Mouse (Mus musculus) forebrain, postnatal 0 days (tissue): ENCODE results near the gene Stard8. TPM values are rescaled to one million over a fixed set of nuclear protein-coding genes. Genes with fewer than 3 reads are reported as not detected.

Experiments used
- ATAC-seq: fragments of 200-750 bp; cut with Nextera tagmentation; 2 replicates; pipeline ENCODE4 v1.8.0; 2017; ENCODE audit warnings: mild to moderate bottlenecking, moderate library complexity
- DNase-seq: peaks from one replicate; pipeline ENCODE4 v3.0.0-alpha.2; 2015
- H3K27ac ChIP-seq: fragments of 300-500 bp; sonication (generic); 2 replicates; pipeline ENCODE4 v1.5.1; 2014; ENCODE audit warnings: low read depth, mild to moderate bottlenecking, antibody characterized with exemption, low read length, moderate library complexity, mixed read lengths
- H3K27me3 ChIP-seq: fragments of 300-500 bp; sonication (generic); 2 replicates; pipeline ENCODE4 v1.6.1; 2014; ENCODE audit warnings: mild to moderate bottlenecking, low read length, mixed read lengths; ENCODE audit not compliant: insufficient read depth
- H3K36me3 ChIP-seq: fragments of 300-500 bp; sonication (generic); 2 replicates; pipeline ENCODE4 v1.6.1; 2014; ENCODE audit warnings: mild to moderate bottlenecking, moderate library complexity; ENCODE audit not compliant: insufficient read depth
- H3K4me1 ChIP-seq: fragments of 300-500 bp; sonication (generic); 2 replicates; pipeline ENCODE4 v1.6.1; 2014; ENCODE audit warnings: antibody characterized with exemption; ENCODE audit not compliant: insufficient read depth
- H3K4me2 ChIP-seq: fragments of 300-500 bp; sonication (generic); 2 replicates; pipeline ENCODE4 v1.6.1; 2014; ENCODE audit warnings: low read depth, mild to moderate bottlenecking, moderate library complexity
- H3K4me3 ChIP-seq: fragments of 300-500 bp; sonication (generic); 2 replicates; pipeline ENCODE4 v1.5.1; 2014; ENCODE audit warnings: low read depth, low read length, mixed read lengths
- H3K9ac ChIP-seq: fragments of 300-500 bp; sonication (generic); 2 replicates; pipeline ENCODE4 v1.6.1; 2014; ENCODE audit warnings: mild to moderate bottlenecking
- H3K9me3 ChIP-seq: fragments of 300-500 bp; sonication (generic); 2 replicates; pipeline ENCODE4 v1.6.1; 2016; ENCODE audit warnings: low read length
- CTCF ChIP-seq: sonication (generic); IDR thresholded peaks from 2 replicates; pipeline ENCODE4 v1.5.1; 2016; ENCODE audit warnings: antibody characterized with exemption, control low read depth, low read depth
- WGBS: fragments of 180-500 bp; shearing (Covaris S2); extraction: QIAGEN DNeasy Blood & Tissue Kit; methylation state at CpG from one replicate; pipeline ENCODE4 v1.1.7; 2014; 5-methylcytosine and 5-hydroxymethylcytosine counted together
- polyA plus RNA-seq: library from polyadenylated mRNA; unstranded; fragments of >200 nt; fragmentation: Nextera tagmentation; extraction: Ambion mirVana; gene quantifications from 2 replicates; pipeline ENCODE4 v1.2.1, GENCODE M21; 2015
- total RNA-seq: library from RNA; depleted of rRNA; stranded (reverse); fragments of >200 nt; gene quantifications from 2 replicates; pipeline ENCODE4 v1.2.3, GENCODE M21; 2014

The Stard8 gene
- total and polyA plus RNA-seq, 2 experiments from 2014 or later = 2.9 to 6.3 TPM

- 33% methylated on average over 4 of the region's 4 CpGs for WGBS
- DNase-seq (no peak), ATAC-seq (peak; percentile 63)
- no peak overlapping the region for H3K4me2 ChIP-seq
- no peaks in the 10 kb centered on the region for H3K4me1 ChIP-seq
- H3K36me3 ChIP-seq = no peaks in the 10 kb centered on the region
- H3K4me3 ChIP-seq = no peak overlapping the region
- H3K9ac ChIP-seq = no peak overlapping the region
- no peak for TF ChIP-seq CTCF
- H3K9me3 ChIP-seq = no peaks in the 10 kb centered on the region
- H3K27ac ChIP-seq = no peak overlapping the region
- H3K27me3 ChIP-seq = no peaks in the 10 kb centered on the region
Observed at GRCm38 (mm10) chrX:99020215-99020614, 17.2 kb downstream of the Stard8 start.

- Histone ChIP-seq H3K4me1 (no peaks in the 10 kb centered on the region), H3K4me3 (no peak overlapping the region), H3K36me3 (no peaks in the 10 kb centered on the region), H3K27me3 (no peaks in the 10 kb centered on the region), H3K4me2 (no peak overlapping the region), H3K9ac (no peak overlapping the region), H3K9me3 (no peaks in the 10 kb centered on the region), H3K27ac (no peak overlapping the region)
- WGBS = 88% methylated on average over 2 of the region's 2 CpGs
- TF ChIP-seq CTCF = no peak
- DNase-seq = no peak
- ATAC-seq = no peak
Observed at GRCm38 (mm10) chrX:99021593-99021992, 18.5 kb downstream of the Stard8 start.

- no peak overlapping the region for H3K4me3 ChIP-seq
- 69% methylated on average over 1 of the region's 1 CpGs for WGBS
- H3K27me3 ChIP-seq = no peaks in the 10 kb centered on the region
- H3K9me3 ChIP-seq = no peaks in the 10 kb centered on the region
- TF ChIP-seq CTCF = no peak
- no peak overlapping the region for H3K4me2 ChIP-seq
- no peaks in the 10 kb centered on the region for H3K4me1 ChIP-seq
- H3K27ac ChIP-seq = no peak overlapping the region
- no peaks in the 10 kb centered on the region for H3K36me3 ChIP-seq
- no peak for ATAC-seq
- H3K9ac ChIP-seq = no peak overlapping the region
- no peak for DNase-seq
Observed at GRCm38 (mm10) chrX:99023951-99024350, 20.9 kb downstream of the Stard8 start.

GRCm38 (mm10) chrX:99035407-99035806 is 32.4 kb downstream of the Stard8 start:
- Histone ChIP-seq H3K27ac (no peak overlapping the region), H3K4me1 (no peaks in the 10 kb centered on the region), H3K4me2 (no peak overlapping the region), H3K27me3 (no peaks in the 10 kb centered on the region), H3K9ac (no peak overlapping the region), H3K9me3 (no peaks in the 10 kb centered on the region), H3K4me3 (no peak overlapping the region), H3K36me3 (no peaks in the 10 kb centered on the region)
- no peak for TF ChIP-seq CTCF
- ATAC-seq (no peak), DNase-seq (no peak)
- 62% methylated on average over 3 of the region's 3 CpGs for WGBS

GRCm38 (mm10) chrX:99042451-99042951 is 39.5 kb downstream of the Stard8 start:
- WGBS = 29% methylated on average over 30 of the region's 31 CpGs
- ATAC-seq (peak; percentile 95), DNase-seq (peak; percentile 54)
- Histone ChIP-seq H3K36me3 (no peaks in the 10 kb centered on the region), H3K4me1 (no peaks in the 10 kb centered on the region), H3K4me3 (peak overlapping the region; percentile 32), H3K27me3 (0 out of 2 replicates have a peak, but pooled peaks cover 5% of the 10 kb centered on the region), H3K9me3 (no peaks in the 10 kb centered on the region), H3K4me2 (peak overlapping the region; percentile 69), H3K9ac (no peak overlapping the region), H3K27ac (no peak overlapping the region)
- TF ChIP-seq CTCF = no peak

- no peak overlapping the region for H3K27ac ChIP-seq
- no peak for ATAC-seq
Observed at GRCm38 (mm10) chrX:99043275-99043674, 40.2 kb downstream of the Stard8 start.

GRCm38 (mm10) chrX:99043739-99044138 is 40.7 kb downstream of the Stard8 start:
- ATAC-seq (no peak), DNase-seq (no peak)
- TF ChIP-seq CTCF = no peak
- Histone ChIP-seq H3K36me3 (no peaks in the 10 kb centered on the region), H3K4me1 (no peaks in the 10 kb centered on the region), H3K4me3 (no peak overlapping the region), H3K27ac (no peak overlapping the region), H3K9me3 (no peaks in the 10 kb centered on the region), H3K9ac (no peak overlapping the region), H3K4me2 (no peak overlapping the region), H3K27me3 (0 out of 2 replicates have a peak, but pooled peaks cover 5% of the 10 kb centered on the region)
- WGBS = 83% methylated on average over 5 of the region's 5 CpGs

More at GRCm38 (mm10) chrX:99043275-99043674, 40.2 kb downstream of the Stard8 start:
- no peak for TF ChIP-seq CTCF
- 55% methylated on average over 6 of the region's 6 CpGs for WGBS
- Histone ChIP-seq H3K4me3 (peak overlapping the region; percentile 32), H3K9me3 (no peaks in the 10 kb centered on the region), H3K4me2 (peak overlapping the region; percentile 69), H3K27me3 (0 out of 2 replicates have a peak, but pooled peaks cover 5% of the 10 kb centered on the region), H3K4me1 (no peaks in the 10 kb centered on the region), H3K36me3 (no peaks in the 10 kb centered on the region), H3K9ac (no peak overlapping the region)
- DNase-seq = no peak
